Mouse (Mus musculus) cerebellum, adult 11 months (tissue): ENCODE data around the gene March7.
A peak's percentile ranks its signal among the peaks of the same experiment; 100 is the strongest.

Source experiments
- DNase-seq: peaks from one replicate; pipeline ENCODE4 v3.0.0; 2022

The March7 gene

DNA sequence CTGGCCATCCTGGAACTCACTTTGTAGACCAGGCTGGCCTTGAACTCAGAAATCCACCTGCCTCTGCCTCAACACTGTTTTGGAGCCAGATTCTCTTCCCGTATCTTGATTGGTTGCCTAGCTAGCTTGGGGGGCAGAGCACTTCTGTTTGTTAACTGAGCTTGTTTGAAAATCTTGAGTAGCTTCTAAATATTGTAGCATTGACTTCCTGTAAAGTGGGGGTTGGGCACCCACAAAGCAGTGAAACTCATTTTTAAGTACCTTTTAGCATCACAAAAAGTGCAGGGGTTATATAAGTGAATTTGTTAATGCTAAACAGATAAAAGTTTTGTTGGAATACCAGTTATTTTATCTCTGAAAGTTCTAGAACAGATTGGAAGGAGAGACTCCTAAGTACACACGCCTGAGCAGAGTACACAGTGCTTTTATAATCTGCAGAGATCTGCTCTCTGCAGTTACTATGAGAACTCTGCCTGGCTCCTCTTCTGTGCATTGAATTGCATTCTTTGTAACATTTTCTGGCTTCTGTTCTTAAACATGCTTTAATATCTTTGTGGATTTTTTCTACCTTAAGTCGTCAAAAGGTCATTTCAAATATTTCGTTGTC lies 7.0 kb downstream of the March7 start:
- DNase-seq = no peak

DNA sequence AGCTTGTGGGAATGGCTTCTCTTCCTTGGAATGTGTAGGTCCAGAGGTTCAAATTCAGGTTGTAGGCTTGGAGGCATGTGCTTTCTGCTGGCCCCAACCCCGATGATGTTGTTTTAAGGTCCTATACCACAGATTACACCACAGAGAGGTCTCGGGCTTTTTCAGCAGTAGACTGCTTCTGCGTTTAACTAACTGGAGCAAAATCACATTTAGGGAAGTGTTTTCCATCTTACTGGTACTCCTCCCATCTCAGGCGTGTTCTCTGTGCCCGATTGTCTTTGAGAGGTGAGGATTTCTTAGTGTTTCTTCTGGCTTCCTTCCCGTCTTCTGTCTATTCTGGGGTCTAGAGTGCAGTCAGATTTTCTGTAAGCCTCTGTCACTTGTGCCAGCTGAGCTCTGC lies 7.9 kb downstream of the March7 start:
- no peak for DNase-seq

DNA sequence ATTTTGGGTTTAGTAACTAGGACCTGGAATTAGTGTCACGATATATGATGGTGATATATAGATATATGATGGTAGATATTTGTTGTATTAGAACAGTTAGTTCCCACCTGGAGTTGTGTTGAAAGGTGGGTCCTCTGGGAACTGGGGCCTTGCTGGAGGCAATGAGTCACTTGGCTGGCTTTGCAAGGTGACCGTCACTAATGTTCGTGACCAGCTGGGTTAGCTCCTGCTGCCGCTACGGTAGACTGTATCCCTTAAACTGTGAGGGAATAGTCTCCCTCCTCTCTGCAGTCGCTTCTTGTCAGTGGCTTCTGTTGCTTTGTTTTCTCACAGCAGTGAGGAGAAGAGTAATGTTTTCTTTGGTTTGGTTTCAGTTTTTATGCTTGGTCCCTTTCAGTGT lies 11.5 kb downstream of the March7 start:
- DNase-seq = no peak

DNA sequence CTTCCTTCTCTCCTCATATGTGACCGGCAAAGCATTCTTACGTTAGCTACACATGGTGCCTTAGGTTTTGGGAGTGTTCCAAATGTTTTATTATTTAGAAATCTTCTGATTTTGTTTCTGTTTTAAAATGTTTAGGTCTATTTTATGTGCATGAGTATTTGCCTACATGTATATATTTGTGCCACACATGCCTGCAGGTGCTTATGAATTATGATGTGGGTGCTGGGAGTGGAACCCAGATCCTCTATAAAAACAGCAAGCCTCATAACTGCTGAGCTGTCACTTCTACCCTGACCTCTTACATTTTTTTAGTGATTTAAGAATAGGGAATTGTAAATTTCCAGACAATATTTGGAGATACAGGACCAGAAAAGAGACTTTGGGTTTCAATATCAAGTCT lies 12.3 kb downstream of the March7 start:
- DNase-seq = no peak

DNA sequence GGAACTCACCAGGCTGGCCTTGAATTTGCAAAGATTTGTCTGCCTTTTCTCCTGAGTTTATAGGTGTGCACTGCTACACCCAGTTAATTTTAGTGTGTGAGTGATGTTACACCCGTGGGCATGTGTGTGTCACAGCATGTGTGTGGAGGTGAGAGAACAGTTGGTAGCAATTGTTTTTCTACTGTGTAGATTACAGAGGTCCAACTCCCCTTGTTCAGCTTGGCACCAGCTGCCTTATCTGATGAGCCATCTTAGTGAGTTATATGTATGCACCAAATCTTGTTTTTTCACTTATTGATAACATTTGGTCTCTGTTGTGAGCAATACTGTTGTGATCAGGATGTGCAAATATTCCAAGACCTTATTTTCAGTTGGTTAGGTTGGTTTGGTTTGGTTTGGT lies 13.8 kb downstream of the March7 start:
- no peak for DNase-seq

DNA sequence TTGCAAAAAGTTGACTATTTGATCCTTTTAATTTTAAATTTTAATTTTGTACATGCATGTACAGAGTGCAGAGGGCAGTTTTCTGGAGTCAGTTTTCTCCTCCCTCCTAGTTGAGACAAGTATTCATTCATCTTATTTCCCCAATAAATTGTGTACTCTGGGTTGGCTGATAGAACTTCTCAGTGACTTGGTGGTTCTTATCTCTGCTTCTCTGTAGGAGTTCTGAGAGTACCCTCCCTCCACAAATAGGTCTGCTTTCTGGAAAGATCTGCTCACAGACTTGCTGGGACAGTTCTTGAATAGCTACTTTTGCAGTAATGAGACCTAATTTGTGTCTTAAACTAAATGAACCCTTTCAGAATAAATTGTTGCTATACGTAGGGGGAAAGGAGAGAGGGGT lies 18.8 kb downstream of the March7 start:
- no peak for DNase-seq

DNA sequence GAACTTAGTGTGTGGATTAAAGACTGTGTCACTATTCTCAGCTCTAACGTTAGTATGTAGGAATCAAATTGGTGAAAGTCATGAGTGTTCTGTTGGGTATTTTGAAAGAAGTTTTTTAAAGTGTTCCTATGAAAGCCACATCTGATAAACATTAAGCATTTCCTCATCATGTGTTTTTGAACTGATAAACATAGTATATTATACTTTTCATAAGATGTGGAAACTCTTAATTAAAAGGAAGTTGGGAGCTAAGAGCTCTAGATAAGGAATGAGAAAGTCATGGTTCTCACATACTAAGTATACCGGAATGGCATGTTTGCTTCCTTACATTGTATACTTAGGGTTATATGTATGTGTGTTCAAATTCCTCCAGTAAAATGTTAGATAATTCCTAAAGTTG lies 20.7 kb downstream of the March7 start:
- no peak for DNase-seq

DNA sequence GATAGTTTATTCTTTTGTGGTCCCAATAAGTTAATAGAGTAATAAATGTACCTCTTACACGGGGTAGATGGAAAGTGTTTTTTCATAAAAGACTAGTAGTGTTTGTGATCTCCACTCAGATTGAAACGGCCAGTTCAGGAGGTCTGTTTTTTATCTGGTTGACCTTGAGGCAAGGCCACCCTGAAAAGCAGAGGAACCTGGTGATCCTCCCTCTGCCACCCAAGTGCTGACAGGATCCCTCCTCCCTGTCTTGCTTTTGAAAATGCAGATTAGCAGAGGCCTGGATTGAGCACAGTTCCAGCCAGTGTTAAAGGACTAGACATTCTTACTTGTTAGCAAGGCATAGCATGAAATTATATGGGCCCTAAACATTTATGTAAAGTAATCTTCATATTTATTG lies 23.5 kb downstream of the March7 start:
- no peak for DNase-seq

DNA sequence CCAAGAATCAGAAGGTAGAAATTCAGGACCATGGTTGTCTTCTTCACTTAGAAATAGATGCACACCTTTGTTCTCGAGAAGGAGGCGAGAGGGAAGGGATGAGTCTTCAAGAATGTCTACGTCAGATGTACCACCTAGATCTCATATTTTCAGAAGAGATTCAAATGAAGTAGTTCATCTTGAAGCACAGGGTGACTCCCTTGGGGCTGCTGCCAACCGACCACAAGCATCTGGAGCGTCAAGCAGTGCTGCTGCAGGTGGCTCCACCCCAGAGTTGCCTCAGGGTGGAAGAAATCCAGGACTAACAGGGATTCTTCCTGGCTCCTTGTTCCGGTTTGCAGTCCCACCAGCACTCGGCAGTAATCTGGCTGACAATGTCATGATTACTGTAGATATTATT lies 24.8 kb downstream of the March7 start:
- DNase-seq = no peak

DNA sequence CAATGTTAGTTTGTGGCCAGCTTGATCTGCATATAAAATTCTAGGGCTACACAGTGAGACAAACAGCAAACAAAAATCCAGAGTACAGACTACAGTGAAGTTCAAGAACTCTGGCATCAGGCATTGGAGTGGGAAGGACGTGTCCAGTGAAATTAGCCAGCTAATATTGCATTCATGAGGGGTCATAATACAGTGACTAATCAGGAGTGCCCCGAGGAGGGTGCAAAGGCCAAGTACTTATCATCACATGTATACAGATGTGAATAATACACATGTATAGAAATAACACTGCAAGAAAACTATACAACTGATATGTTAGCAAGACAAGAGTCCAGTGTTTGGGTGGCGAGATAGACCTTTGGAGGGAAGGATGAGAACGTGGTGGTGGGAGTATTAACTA lies 43.1 kb downstream of the March7 start:
- DNase-seq = no peak

DNA sequence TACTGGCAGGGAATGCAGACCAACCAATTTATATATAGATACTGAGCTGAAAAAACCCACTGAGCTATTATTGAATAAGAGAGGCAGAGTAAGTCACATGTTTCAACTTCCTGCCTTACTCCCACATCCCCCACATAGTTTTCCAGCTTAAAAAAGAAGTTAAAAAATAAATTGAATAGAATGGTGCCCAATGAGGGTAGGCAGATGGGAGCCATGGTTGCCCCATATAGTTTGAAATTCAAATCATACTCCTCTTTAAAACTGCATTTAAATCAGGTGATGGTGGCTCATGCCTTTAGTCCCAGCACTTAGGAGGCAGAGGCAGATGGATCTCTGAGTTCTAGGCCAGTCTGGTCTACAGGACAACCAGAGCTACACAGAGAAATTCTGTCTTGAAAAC lies 43.8 kb downstream of the March7 start:
- no peak for DNase-seq

DNA sequence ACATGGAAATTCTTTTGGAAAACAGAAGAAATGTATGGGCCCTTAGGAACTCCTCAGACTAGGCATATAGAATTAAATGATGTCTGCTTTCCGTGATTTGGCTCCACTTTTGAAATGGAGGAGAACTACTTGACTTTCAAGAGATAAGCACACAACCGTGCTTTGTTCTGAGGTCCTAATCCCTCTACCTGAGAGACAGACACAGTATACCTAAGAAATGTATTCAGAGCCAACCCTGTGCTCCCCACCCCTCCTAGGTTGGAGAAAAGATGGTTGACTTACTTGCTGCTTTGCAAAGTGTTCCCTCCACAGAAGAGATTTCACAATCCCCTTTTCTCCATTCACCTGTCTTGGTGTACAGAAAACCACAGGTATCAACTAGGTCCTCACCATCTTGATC lies 47.1 kb downstream of the March7 start:
- no peak for DNase-seq

DNA sequence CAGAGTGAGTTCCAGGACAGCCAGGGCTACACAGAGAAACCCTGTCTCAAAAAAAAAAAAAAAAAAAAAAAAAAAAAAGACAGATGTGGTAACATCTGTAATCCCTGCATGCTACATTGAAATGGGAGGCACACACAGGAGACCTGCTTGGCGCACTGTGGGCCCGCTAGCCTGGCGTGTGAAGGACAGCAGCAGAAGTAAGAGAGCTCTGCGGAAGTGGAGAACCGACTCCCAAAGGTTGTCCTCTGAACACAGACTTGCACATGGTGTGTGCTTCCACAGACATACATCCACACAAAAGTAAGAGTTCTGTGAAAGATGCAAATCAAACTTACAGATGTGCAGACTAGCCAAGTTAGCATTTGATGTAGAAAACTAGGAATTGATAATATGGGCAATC lies 49.5 kb downstream of the March7 start:
- no peak for DNase-seq

DNA sequence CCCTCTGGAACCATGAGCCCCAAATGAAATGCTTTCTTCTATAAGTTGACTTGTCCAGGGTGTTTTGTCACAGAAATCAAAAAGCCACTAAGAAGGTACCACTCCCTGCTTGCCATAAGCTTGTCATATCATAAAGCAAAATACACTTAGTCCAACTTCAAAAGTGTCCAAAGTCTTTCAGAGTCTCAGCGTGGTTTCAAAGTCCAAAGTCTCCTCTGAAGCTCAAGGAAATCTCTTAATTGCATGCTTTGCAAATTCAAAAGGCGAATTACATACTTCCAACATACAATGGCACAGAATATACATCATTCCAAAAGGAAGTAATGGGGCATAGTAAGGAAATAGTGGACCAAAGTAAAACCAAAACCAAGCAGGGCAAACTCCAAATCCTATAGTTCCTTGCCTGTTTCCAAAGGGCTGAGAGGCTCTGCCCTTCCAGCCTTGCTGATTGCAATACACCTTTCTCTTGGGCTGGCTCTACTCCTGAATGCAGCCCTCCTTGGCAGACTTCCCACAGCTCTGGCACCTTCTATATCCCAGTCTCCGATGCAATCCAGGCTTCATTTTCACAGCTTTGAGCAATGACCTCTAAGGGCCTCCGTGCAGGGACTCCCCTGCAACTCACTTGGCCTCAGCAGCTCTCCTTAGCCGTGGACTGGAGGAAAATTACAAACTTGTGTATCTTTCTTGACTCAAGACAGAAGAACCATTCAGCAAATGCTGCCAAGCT lies 51.1 kb downstream of the March7 start:
- no peak for DNase-seq

DNA sequence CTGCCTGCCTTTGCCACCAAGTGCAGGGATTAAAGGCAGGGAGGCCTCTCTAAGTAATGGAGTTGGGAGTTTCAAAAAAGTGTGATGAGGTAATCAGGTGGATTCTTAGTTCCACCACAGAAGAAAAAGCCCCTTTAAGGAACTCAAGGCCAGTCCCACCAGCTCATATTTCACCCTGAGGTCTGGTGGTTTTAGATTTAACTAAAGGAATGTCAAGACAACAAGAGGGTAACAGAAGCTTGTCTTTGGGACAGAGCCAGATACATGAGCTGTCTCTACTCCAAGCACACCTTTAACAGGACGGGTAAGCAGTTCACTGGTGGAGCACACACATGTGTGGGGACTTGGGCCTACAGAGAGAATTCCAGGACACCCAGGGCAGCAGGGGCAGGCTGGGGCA lies 57.9 kb downstream of the March7 start:
- no peak for DNase-seq

DNA sequence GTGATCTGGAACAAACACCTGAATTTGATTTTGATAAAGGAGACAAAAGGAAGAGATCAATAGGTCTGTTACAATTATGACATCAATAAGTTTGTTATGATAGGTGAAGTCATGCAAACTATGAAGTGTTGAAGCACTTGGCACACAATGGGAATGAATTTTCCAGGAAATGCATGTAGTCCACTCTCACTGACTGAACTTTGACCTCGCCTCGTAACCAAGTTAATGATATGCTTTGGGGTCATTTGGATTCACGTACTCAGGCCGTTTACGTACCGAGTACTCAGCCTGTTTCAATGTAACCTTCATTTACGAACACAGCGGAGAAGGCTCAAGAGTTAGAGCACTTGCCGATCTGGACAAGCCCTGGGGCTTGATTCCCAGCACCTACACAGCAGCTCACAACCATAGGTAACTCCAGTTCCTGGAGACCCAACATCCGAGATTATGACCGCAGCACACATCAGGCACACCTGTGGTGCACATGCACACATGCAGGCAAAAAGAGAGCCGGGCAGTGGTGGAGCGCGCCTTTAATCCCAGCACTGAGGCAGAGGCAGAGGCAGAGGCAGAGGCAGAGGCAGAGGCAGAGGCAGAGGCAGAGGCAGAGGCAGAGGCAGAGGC lies 60.3 kb downstream of the March7 start:
- DNase-seq = no peak

DNA sequence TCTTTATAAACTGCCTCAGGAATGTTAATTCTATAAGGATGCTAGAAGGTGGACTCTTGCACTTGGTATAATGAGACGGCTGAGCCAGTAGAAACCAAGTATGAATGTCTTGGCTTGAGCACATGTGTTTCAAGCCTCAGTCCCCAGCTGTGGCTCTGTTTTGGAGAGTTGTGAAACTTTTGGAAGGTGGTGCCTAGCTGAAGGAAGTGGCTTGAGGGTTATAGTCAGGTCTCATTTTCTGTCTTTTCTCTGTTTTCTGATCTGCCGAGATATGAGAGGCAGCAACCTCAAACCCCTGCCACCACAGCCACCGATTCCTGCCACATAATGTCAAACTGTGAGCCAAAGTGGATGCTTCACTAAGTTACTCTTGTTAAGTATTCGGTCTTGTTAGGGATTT lies 68.9 kb downstream of the March7 start:
- DNase-seq = no peak

DNA sequence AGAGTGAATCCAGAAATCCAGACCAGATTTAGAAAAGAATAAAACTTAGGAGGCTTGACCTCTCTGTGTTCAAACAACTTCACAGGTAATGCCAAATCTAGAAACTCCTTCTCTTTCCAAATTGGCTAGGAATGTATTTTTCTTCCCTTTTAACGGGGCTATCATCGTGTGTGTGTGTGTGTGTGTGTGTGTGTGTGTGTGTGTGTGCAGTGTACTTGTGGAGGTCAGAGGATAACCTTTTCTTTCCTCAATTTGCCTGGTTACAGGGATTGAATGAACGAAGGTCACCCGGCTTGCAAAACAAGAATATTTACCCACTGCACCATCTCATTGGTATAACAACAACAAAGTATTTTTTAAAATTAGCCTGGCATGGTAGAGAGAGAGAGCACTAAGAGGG lies 72.9 kb downstream of the March7 start:
- DNase-seq = no peak

DNA sequence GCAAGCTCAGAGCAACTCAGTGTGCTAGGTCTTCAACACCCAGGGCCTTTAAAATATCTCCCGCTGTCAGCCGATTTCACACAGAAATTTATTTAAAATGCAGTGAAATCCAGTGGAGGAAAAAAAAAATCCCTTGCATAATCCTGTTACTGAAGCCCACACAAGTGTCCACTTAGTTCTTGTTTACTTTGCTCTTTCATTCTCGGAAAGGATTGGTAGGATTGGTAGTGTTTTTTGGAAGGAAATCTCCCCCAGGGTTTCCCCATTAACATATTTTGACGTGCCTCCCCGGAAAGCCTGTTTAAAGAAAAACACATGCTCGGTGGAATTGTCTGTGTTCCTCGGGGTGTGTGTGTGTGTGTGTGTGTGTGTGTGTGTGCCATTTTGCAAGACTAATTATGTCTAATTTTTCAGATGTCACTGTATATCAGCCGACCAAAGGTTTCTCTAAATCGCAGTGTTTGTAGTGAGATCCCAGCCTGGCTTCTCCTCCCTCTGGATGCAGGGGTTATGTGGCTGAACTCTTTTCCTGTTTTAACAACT lies 73.6 kb downstream of the March7 start:
- DNase-seq = no peak

DNA sequence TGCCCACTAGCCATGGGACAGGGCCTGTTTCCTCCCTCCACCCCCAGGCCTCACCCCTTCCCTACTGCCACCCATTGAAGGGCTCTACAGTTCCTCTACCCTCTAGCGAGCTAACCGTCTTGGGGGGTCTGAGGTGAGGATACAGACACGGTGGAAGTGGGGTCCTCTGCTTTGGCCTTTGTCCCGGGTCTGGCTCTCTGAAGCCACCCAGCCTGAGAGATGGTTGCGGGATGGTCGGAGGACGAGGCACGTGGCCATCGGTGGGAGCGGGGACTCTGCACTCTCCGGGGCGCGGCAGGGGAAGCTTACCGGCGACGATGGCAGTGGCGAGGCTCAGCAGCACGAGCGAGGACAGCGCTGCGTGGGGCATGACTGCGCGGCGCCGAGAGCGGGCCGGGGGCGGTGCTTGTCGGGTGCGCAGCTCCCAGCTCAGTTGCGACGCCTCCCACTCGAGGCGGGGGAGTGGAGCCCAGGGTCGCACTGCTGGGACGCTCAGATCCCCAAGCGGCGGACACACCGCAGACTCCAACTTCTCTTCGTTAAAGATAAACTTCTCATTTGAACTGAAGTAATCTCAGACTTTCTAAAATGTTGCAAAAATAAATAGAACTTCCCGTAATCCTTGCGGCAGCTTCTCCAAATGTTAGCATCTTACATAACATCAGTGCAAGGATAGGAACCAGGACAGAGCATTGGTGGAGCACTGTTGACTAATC lies 74.2 kb downstream of the March7 start:
- peak; percentile 16 for DNase-seq

DNA sequence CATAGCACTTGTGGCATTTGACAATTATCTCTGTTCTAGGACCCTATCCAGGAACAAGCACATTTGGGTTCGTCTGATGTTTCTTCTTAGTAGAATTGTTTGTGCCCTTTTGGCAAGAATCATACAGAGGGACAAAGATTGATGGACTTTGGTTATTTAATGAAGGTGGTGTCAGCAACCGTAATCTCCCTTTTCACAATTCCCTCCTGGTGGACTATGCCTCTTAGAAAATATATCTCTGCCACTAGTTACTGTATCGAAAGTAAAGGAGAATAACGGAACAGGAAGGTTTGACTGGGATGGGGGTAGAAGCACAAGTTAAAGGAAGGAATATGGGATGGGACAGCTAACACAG lies 74.8 kb downstream of the March7 start, which contains the start of gene Cd302:
Gene Cd302 (minus strand): TSS at position 22 of the 355 bp plus-strand sequence.
- DNase-seq = no peak

DNA sequence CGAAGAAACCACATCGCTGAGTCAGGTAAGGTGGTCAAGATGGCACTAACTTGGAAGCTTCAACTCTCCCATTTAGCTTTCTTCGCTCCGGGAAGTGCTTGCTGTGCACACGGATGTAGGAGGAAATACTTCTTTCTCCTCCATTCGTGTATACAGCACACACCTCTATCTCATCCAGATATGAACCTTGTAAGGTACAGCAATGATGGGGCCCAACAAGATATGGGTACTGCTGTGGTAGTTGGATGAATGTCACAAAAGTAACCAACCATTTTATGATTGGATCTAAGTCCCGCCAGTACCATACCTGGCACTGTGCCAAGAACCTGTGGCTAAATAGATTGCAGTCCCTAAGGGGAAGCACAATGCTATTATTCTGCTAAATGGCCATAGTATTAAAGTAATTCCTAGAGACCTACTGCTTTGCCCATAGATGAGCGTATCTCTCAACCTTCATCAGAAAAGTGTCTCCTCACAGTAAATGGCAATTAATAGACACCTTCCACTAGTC lies 75.5 kb downstream of the March7 start:
- no peak for DNase-seq

DNA sequence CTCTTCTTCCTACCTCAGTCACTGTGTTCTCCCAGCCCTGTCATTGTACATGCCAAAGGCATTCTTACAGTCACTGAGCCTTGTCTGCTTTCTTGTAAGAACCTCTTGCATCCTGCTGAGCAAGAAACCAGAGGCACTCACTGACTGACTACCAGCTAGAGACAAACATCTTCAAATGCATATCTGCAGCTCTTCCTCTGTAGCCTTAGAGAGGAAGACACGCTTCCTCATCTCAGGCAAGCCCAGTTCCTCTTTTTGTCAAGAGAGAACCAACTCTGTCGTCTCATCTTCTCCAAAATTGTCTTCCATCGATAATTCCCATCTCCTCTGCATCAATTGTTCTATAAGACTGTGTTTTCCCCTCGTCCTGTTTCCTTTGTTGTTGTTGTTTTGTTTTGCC lies 78.9 kb downstream of the March7 start:
- DNase-seq = no peak

DNA sequence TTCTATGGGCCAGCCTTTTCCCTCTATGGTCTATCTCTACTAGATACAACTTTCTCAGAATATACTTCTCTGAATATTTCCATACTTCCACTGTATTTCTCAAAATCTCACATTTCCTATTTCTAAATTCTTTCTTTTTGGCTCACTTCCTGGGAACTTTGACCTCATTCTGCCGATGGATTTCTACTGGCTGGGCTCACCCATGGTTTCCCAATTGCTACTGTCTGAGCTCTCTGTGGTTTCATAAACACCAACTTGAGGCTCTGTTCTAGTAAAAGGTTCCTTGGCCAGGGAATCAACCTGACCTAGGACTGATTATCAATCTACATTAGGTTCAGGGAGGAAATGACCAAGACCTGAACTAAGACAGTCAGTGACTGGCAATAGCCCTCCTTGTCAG lies 79.8 kb downstream of the March7 start:
- no peak for DNase-seq
